Mouse (Mus musculus) fibroblast of lung, adult 2 months (primary cell): ENCODE measurements around the gene Zfp120.
"Not testable (repeated sequence)": the region's sequence is repeated elsewhere in the genome, so short reads cannot be mapped to it uniquely, and the experiment has no call there.

ENCODE experiments used
- DNase-seq: peaks from one replicate; pipeline ENCODE4 v3.0.0-alpha.2; 2011; ENCODE audit warnings: low read depth

Gene Zfp120

GRCm38 (mm10) chr2:150136435-150136897 lies at the start of gene Zfp120:
Gene Zfp120, minus strand, starts transcription at chr2:150136708.
- peak; percentile 96 for DNase-seq

GRCm38 (mm10) chr2:150181570-150181999 lies 45.1 kb upstream of the Zfp120 start, which contains the start of gene Gm14139:
Gene Gm14139, plus strand, starts transcription at chr2:150181755.
- DNase-seq: not testable (repeated sequence)

- not testable (repeated sequence) for DNase-seq
These were observed 44.5 kb upstream of the Zfp120 start for GRCm38 (mm10) chr2:150181046-150181445.

GRCm38 (mm10) chr2:150179579-150179978 lies 43.1 kb upstream of the Zfp120 start, which contains the start of gene Gm10770:
Gene Gm10770, minus strand, starts transcription at chr2:150179679.
- DNase-seq: not testable (repeated sequence)

- no peak for DNase-seq
These were observed 37.3 kb upstream of the Zfp120 start for GRCm38 (mm10) chr2:150173833-150174232.

GRCm38 (mm10) chr2:150166703-150167102 lies 30.2 kb upstream of the Zfp120 start:
- no peak for DNase-seq

GRCm38 (mm10) chr2:150132773-150133172 lies 3.7 kb downstream of the Zfp120 start:
- DNase-seq: no peak

GRCm38 (mm10) chr2:150132002-150132401 lies 4.5 kb downstream of the Zfp120 start:
- DNase-seq: peak; percentile 18

GRCm38 (mm10) chr2:150111247-150111912 lies 25.1 kb downstream of the Zfp120 start:
- DNase-seq: no peak

- DNase-seq: peak; percentile 14
These were observed 36.9 kb downstream of the Zfp120 start for GRCm38 (mm10) chr2:150099618-150100017.
